Mouse (Mus musculus) MEL (cell line): ENCODE results near the gene Apmap. TPM values are rescaled to one million over a fixed set of nuclear protein-coding genes. Genes with fewer than 3 reads are reported as not detected.

Experiments
- DNase-seq: peaks from one replicate; pipeline ENCODE4 v3.0.0; 2011; ENCODE audit warnings: low read depth, low spot score
- H3K27ac ChIP-seq: 2 replicates; pipeline ENCODE4 v1.5.1; 2012; ENCODE audit warnings: low read depth, mild to moderate bottlenecking, control low read depth, low read length, moderate library complexity; ENCODE audit not compliant: control insufficient read depth
- H3K27me3 ChIP-seq, 2 experiments: fragments of 150-350 bp in 1 of 2; sonication (generic) in 1 of 2; 2 replicates each; pipeline ENCODE4 v1.6.1; 2012; ENCODE audit warnings: low read length in 2 of 2, mild to moderate bottlenecking in 2 of 2, improper control_type of control experiment in 1 of 2, moderate library complexity in 1 of 2; ENCODE audit not compliant: insufficient read depth in 2 of 2, control insufficient read depth in 1 of 2
- H3K36me3 ChIP-seq, 2 experiments: 2 replicates each; pipeline ENCODE4 v1.6.1; 2012 to 2014; ENCODE audit warnings: low read length in 2 of 2, improper control_type of control experiment in 1 of 2, inconsistent platforms in 1 of 2, mild to moderate bottlenecking in 1 of 2; ENCODE audit not compliant: insufficient read depth in 2 of 2, control insufficient read depth in 1 of 2
- H3K4me1 ChIP-seq, 2 experiments: fragments of 150-350 bp in 1 of 2; sonication (generic) in 1 of 2; 2 replicates each; pipeline ENCODE4 v1.6.1; 2012; ENCODE audit warnings: low read length in 2 of 2, improper control_type of control experiment in 1 of 2, mild to moderate bottlenecking in 1 of 2; ENCODE audit not compliant: insufficient read depth in 2 of 2, control insufficient read depth in 1 of 2
- H3K4me3 ChIP-seq, 2 experiments: fragments of 150-350 bp in 1 of 2; sonication (generic) in 1 of 2; 2 replicates each; pipeline ENCODE4 v1.5.1; 2012; ENCODE audit warnings: low read depth in 2 of 2, low read length in 2 of 2, mild to moderate bottlenecking in 2 of 2, moderate library complexity in 2 of 2, control low read depth in 1 of 2, improper control_type of control experiment in 1 of 2; ENCODE audit not compliant: control insufficient read depth in 1 of 2, insufficient read depth in 1 of 2
- H3K79me2 ChIP-seq: 2 replicates; pipeline ENCODE4 v1.6.1; 2012; ENCODE audit warnings: mild to moderate bottlenecking, low read length, moderate library complexity; ENCODE audit not compliant: control insufficient read depth, poor library complexity, insufficient read depth
- H3K9ac ChIP-seq: 2 replicates; pipeline ENCODE4 v1.6.1; 2012; ENCODE audit warnings: low read depth, mild to moderate bottlenecking, control low read depth, low read length, moderate library complexity; ENCODE audit not compliant: control insufficient read depth, poor library complexity, severe bottlenecking
- H3K9me3 ChIP-seq: fragments of 150-350 bp; sonication (generic); replicated peaks from 2 replicates; pipeline ENCODE4 v1.6.1; 2012; ENCODE audit warnings: mild to moderate bottlenecking, low read length, improper control_type of control experiment, moderate library complexity; ENCODE audit not compliant: insufficient read depth
- BHLHE40 ChIP-seq: IDR thresholded peaks from 2 replicates; pipeline ENCODE4 v1.6.1; 2012; ENCODE audit warnings: low read depth, mild to moderate bottlenecking, inconsistent platforms, low read length, improper control_type of control experiment, borderline replicate concordance
- CHD1 ChIP-seq: IDR thresholded peaks from 2 replicates; pipeline ENCODE4 v1.6.1; 2012; ENCODE audit warnings: low read depth, mild to moderate bottlenecking, inconsistent platforms, low read length, improper control_type of control experiment
- E2F4 ChIP-seq: IDR thresholded peaks from 2 replicates; pipeline ENCODE4 v1.6.1; 2011; ENCODE audit warnings: low read depth, low read length, improper control_type of control experiment, borderline replicate concordance
- ELF1 ChIP-seq: IDR thresholded peaks from 2 replicates; pipeline ENCODE4 v1.6.1; 2014; ENCODE audit warnings: low read depth, mild to moderate bottlenecking, inconsistent platforms, low read length, improper control_type of control experiment, moderate library complexity
- EP300 ChIP-seq, 2 experiments: IDR thresholded peaks; 2 replicates each; pipeline ENCODE4 v1.6.1; 2011; ENCODE audit warnings: improper control_type of control experiment in 2 of 2, low read length in 2 of 2, low read depth in 1 of 2, mild to moderate bottlenecking in 1 of 2
- ETS1 ChIP-seq: IDR thresholded peaks from 2 replicates; pipeline ENCODE4 v1.6.1; 2012; ENCODE audit warnings: low read depth, mild to moderate bottlenecking, inconsistent platforms, low read length, improper control_type of control experiment, moderate library complexity
- GABPA ChIP-seq: IDR thresholded peaks from 2 replicates; pipeline ENCODE4 v1.6.1; 2012; ENCODE audit warnings: low read depth, mild to moderate bottlenecking, inconsistent platforms, low read length, improper control_type of control experiment, moderate library complexity
- GATA1 ChIP-seq: IDR thresholded peaks from 2 replicates; pipeline ENCODE4 v1.6.1; 2011; ENCODE audit warnings: low read depth, low read length, improper control_type of control experiment
- HCFC1 ChIP-seq: IDR thresholded peaks from 2 replicates; pipeline ENCODE4 v1.6.1; 2012; ENCODE audit warnings: low read depth, mild to moderate bottlenecking, inconsistent platforms, low read length, improper control_type of control experiment, moderate library complexity
- JUND ChIP-seq: IDR thresholded peaks from 2 replicates; pipeline ENCODE4 v1.6.1; 2011; ENCODE audit warnings: low read depth, mild to moderate bottlenecking, improper control_type of control experiment, low read length
- MAFK ChIP-seq: IDR thresholded peaks from 2 replicates; pipeline ENCODE4 v1.6.1; 2011; ENCODE audit warnings: low read depth, mild to moderate bottlenecking, low read length, improper control_type of control experiment, borderline replicate concordance
- MAZ ChIP-seq: IDR thresholded peaks from 2 replicates; pipeline ENCODE4 v1.6.1; 2012; ENCODE audit warnings: low read depth, mild to moderate bottlenecking, inconsistent platforms, low read length, improper control_type of control experiment
- MXI1 ChIP-seq: IDR thresholded peaks from 2 replicates; pipeline ENCODE4 v1.6.1; 2011; ENCODE audit warnings: mild to moderate bottlenecking, low read depth, low read length, improper control_type of control experiment
- MYC ChIP-seq: IDR thresholded peaks from 2 replicates; pipeline ENCODE4 v1.6.1; 2011; ENCODE audit warnings: low read depth, mild to moderate bottlenecking, low read length, improper control_type of control experiment, moderate library complexity
- NELFE ChIP-seq: IDR thresholded peaks from 2 replicates; pipeline ENCODE4 v1.6.1; 2011; ENCODE audit warnings: low read depth, low read length, improper control_type of control experiment
- NRF1 ChIP-seq: IDR thresholded peaks from 2 replicates; pipeline ENCODE4 v1.6.1; 2014; ENCODE audit warnings: low read depth, mild to moderate bottlenecking, inconsistent platforms, low read length, improper control_type of control experiment, moderate library complexity; ENCODE audit not compliant: poor library complexity, insufficient read depth, severe bottlenecking
- POLR2A ChIP-seq, 2 experiments: IDR thresholded peaks; 2 replicates each; pipeline ENCODE4 v1.6.1; 2011 to 2012; ENCODE audit warnings: low read length in 2 of 2, mild to moderate bottlenecking in 2 of 2, control low read depth in 1 of 2, improper control_type of control experiment in 1 of 2, low read depth in 1 of 2, moderate library complexity in 1 of 2; ENCODE audit not compliant: control insufficient read depth in 1 of 2, insufficient read depth in 1 of 2, poor library complexity in 1 of 2
- POLR2AphosphoS2 ChIP-seq: IDR thresholded peaks from 2 replicates; pipeline ENCODE4 v1.6.1; 2011; ENCODE audit warnings: low read length, improper control_type of control experiment
- RAD21 ChIP-seq: IDR thresholded peaks from 2 replicates; pipeline ENCODE4 v1.6.1; 2011; ENCODE audit warnings: mild to moderate bottlenecking, low read depth, low read length, improper control_type of control experiment
- RCOR1 ChIP-seq: IDR thresholded peaks from 2 replicates; pipeline ENCODE4 v1.6.1; 2012; ENCODE audit warnings: low read depth, mild to moderate bottlenecking, inconsistent platforms, low read length, improper control_type of control experiment
- SIN3A ChIP-seq: IDR thresholded peaks from 2 replicates; pipeline ENCODE4 v1.6.1; 2012; ENCODE audit warnings: low read length, improper control_type of control experiment, inconsistent platforms
- SMC3 ChIP-seq: IDR thresholded peaks from 2 replicates; pipeline ENCODE4 v1.6.1; 2011; ENCODE audit warnings: low read depth, low read length, improper control_type of control experiment
- TAL1 ChIP-seq: IDR thresholded peaks from 2 replicates; pipeline ENCODE4 v1.6.1; 2012; ENCODE audit warnings: mild to moderate bottlenecking, inconsistent platforms, low read length, moderate library complexity, mixed read lengths
- TBP ChIP-seq: IDR thresholded peaks from 2 replicates; pipeline ENCODE4 v1.8.0; 2011; ENCODE audit warnings: low read depth, low read length, improper control_type of control experiment
- TCF12 ChIP-seq: IDR thresholded peaks from 2 replicates; pipeline ENCODE4 v1.6.1; 2014; ENCODE audit warnings: low read depth, mild to moderate bottlenecking, inconsistent platforms, low read length, improper control_type of control experiment, moderate library complexity
- UBTF ChIP-seq: IDR thresholded peaks from 2 replicates; pipeline ENCODE4 v1.6.1; 2012; ENCODE audit warnings: low read depth, mild to moderate bottlenecking, inconsistent platforms, low read length, improper control_type of control experiment, moderate library complexity, borderline replicate concordance; ENCODE audit not compliant: insufficient read depth
- USF1 ChIP-seq: IDR thresholded peaks from 2 replicates; pipeline ENCODE4 v1.6.1; 2014; ENCODE audit warnings: low read depth, mild to moderate bottlenecking, inconsistent platforms, low read length, improper control_type of control experiment, moderate library complexity
- USF2 ChIP-seq, 2 experiments: IDR thresholded peaks; 2 replicates each; pipeline ENCODE4 v1.6.1; 2011 to 2012; ENCODE audit warnings: improper control_type of control experiment in 2 of 2, low read length in 2 of 2, borderline replicate concordance in 1 of 2, inconsistent platforms in 1 of 2, low read depth in 1 of 2, mild to moderate bottlenecking in 1 of 2; ENCODE audit not compliant: insufficient read depth in 1 of 2
- ZC3H11A ChIP-seq: IDR thresholded peaks from 2 replicates; pipeline ENCODE4 v1.6.1; 2012; ENCODE audit warnings: low read depth, mild to moderate bottlenecking, inconsistent platforms, low read length, improper control_type of control experiment
- ZKSCAN1 ChIP-seq: IDR thresholded peaks from 2 replicates; pipeline ENCODE4 v1.6.1; 2012; ENCODE audit warnings: low read depth, mild to moderate bottlenecking, inconsistent platforms, low read length, improper control_type of control experiment, moderate library complexity
- ZMIZ1 ChIP-seq: IDR thresholded peaks from 2 replicates; pipeline ENCODE4 v1.6.1; 2012; ENCODE audit warnings: low read depth, mild to moderate bottlenecking, inconsistent platforms, low read length, improper control_type of control experiment, moderate library complexity
- polyA plus RNA-seq, 2 experiments: library from polyadenylated mRNA; stranded (reverse) in 1 of 2; unstranded in 1 of 2; fragments of >175 nt in 1 of 2; fragments of >200 nt in 1 of 2; gene quantifications; 2 replicates each; pipeline versions ENCODE4 v1.2.1 to v1.2.4; 2012; ENCODE audit warnings: low replicate concordance in 2 of 2, low read depth in 1 of 2; ENCODE audit not compliant: insufficient read length in 2 of 2, insufficient read depth in 1 of 2, missing spikeins in 1 of 2
- total RNA-seq: library from RNA; depleted of rRNA; stranded (reverse); fragments of 300-350 nt; gene quantifications from 2 replicates; pipeline ENCODE4 v1.2.3, GENCODE M21; 2012

The Apmap gene
- total and polyA plus RNA-seq, 3 experiments = 26.4 to 29.4 TPM; not detected in 1

- peaks cover 0 to 18% of the 10 kb centered on the region in 2 experiments; a peak in 2 of 4 replicates for H3K36me3 ChIP-seq
- no peak overlapping the region for H3K4me3 ChIP-seq
- TF ChIP-seq CHD1 (no peak), HCFC1 (no peak), TCF12 (no peak)
Measured at GRCm38 (mm10) chr2:150572463-150572862, 35.9 kb downstream of the Apmap start.

GRCm38 (mm10) chr2:150570761-150571160 lies 37.6 kb downstream of the Apmap start:
- no peaks in the 10 kb centered on the region for H3K9me3 ChIP-seq
- H3K4me3 ChIP-seq = peak overlapping the region; percentile 57 to 58; a peak in 3 of 4 replicates
- DNase-seq = peak; percentile 52
- H3K27me3 ChIP-seq = no peaks in the 10 kb centered on the region
- peaks cover 15 to 38% of the 10 kb centered on the region in 2 experiments for H3K4me1 ChIP-seq
- no peaks in the 10 kb centered on the region for H3K79me2 ChIP-seq
- peaks cover 0 to 23% of the 10 kb centered on the region in 2 experiments; a peak in 2 of 4 replicates for H3K36me3 ChIP-seq
- H3K27ac ChIP-seq = peak overlapping the region; percentile 81
- H3K9ac ChIP-seq = peak overlapping the region; percentile 73
- TF ChIP-seq GATA1 (peak; percentile 84), NRF1 (no peak), MXI1 (0 out of 2 replicates have a peak, but pooled peaks have one; percentile 14), UBTF (no peak), ZMIZ1 (no peak), TAL1 (no peak), POLR2A (IDR thresholded peaks at IDR 0.05; ENCODE audit: control insufficient read depth in 1 of 2, insufficient read depth in 1 of 2, low read depth in 1 of 2, low read length in 2 of 2, poor library complexity in 1 of 2) (0 out of 4 replicates have a peak, but pooled peaks of 1 of the 2 experiments have one; percentile 4), E2F4 (no peak), RAD21 (no peak), MYC (no peak), TCF12 (no peak), USF2 (IDR thresholded peaks at IDR 0.05; ENCODE audit: borderline replicate concordance in 1 of 2, insufficient read depth in 1 of 2, low read depth in 1 of 2, low read length in 2 of 2) (no peak), JUND (no peak), CHD1 (no peak; the same call in 1 of the 2 replicates), BHLHE40 (no peak), ZC3H11A (no peak), MAZ (no peak), ELF1 (no peak), GABPA (no peak), TBP (no peak), USF1 (no peak), NELFE (0 out of 2 replicates have a peak, but pooled peaks have one; percentile 21), SIN3A (peak; percentile 12; the same call in 1 of the 2 replicates), ETS1 (no peak), POLR2AphosphoS2 (no peak), ZKSCAN1 (no peak), HCFC1 (no peak), EP300 (IDR thresholded peaks at IDR 0.05; ENCODE audit: low read depth in 1 of 2, low read length in 2 of 2) (peak; percentile 11 to 24; a peak in 1 of 4 replicates), RCOR1 (no peak), MAFK (no peak), SMC3 (no peak)

More at GRCm38 (mm10) chr2:150572463-150572862, 35.9 kb downstream of the Apmap start:
- H3K9me3 ChIP-seq = no peaks in the 10 kb centered on the region
- peaks cover 15 to 27% of the 10 kb centered on the region in 2 experiments for H3K4me1 ChIP-seq
- H3K79me2 ChIP-seq = no peaks in the 10 kb centered on the region
- H3K27ac ChIP-seq = no peak overlapping the region
- H3K9ac ChIP-seq = no peak overlapping the region
- no peaks in the 10 kb centered on the region for H3K27me3 ChIP-seq
- no peak for DNase-seq
